Mouse (Mus musculus): Measurements from ENCODE around the gene Nfatc2ip.

- TF ChIP-seq CTCF (IDR thresholded peaks at IDR 0.05; ENCODE audit: low read depth) (no peak), EP300 (IDR thresholded peaks at IDR 0.05; ENCODE audit: low read depth) (no peak)
These were observed 50.6 kb downstream of the Nfatc2ip start for GRCm38 (mm10) chr7:126345969-126346368.

Measured in liver, embryonic 14.5 days (tissue).